Mouse (Mus musculus) thymus, adult 2 months (tissue): ENCODE measurements around the gene P2rx4.

Experiments used
- CTCF ChIP-seq: fragments of 200-500 bp; IDR thresholded peaks from 2 replicates; pipeline ENCODE4 v1.5.1; 2012; ENCODE audit warnings: mild to moderate bottlenecking, control low read depth, low read length, moderate library complexity, borderline replicate concordance; ENCODE audit not compliant: control insufficient read depth, poor library complexity, insufficient read depth; ENCODE audit errors: extremely low read depth
- POLR2A ChIP-seq: fragments of 200-500 bp; IDR thresholded peaks from 2 replicates; pipeline ENCODE4 v1.6.1; 2012; ENCODE audit warnings: mild to moderate bottlenecking, low read length, control low read depth, moderate library complexity; ENCODE audit not compliant: control insufficient read depth, poor library complexity, insufficient read depth; ENCODE audit errors: extremely low read depth

GRCm38 (mm10) chr5:122672298-122672697 is 35.0 kb upstream of the P2rx4 start:
- TF ChIP-seq CTCF (no peak), POLR2A (no peak)
